Mouse (Mus musculus) hindbrain, embryonic 11.5 days (tissue): ENCODE measurements around the gene Klf5. TPM values are rescaled to one million over a fixed set of nuclear protein-coding genes. Genes with fewer than 3 reads are reported as not detected.

Experiments used
- ATAC-seq: fragments of 200-750 bp; cut with Nextera tagmentation; 2 replicates; pipeline ENCODE4 v1.8.0; 2017; ENCODE audit warnings: mild to moderate bottlenecking, moderate TSS enrichment, moderate library complexity; ENCODE audit not compliant: low FRiP score
- DNase-seq: peaks from one replicate; pipeline ENCODE4 v3.0.0-alpha.2; 2015; ENCODE audit warnings: low spot score
- H3K27ac ChIP-seq: fragments of 300-500 bp; sonication (generic); 2 replicates; pipeline ENCODE4 v1.5.1; 2014; ENCODE audit warnings: mild to moderate bottlenecking, low read depth, low read length
- H3K27me3 ChIP-seq: fragments of 300-500 bp; sonication (generic); 2 replicates; pipeline ENCODE4 v1.6.1; 2014; ENCODE audit warnings: mild to moderate bottlenecking, low read length, moderate library complexity, mixed read lengths; ENCODE audit not compliant: control insufficient read depth, insufficient read depth
- H3K36me3 ChIP-seq: fragments of 300-500 bp; sonication (generic); 2 replicates; pipeline ENCODE4 v1.6.1; 2014; ENCODE audit warnings: mild to moderate bottlenecking, low read length, moderate library complexity, mixed read lengths; ENCODE audit not compliant: control insufficient read depth, insufficient read depth
- H3K4me1 ChIP-seq: fragments of 300-500 bp; sonication (generic); replicated peaks from 2 replicates; pipeline ENCODE4 v1.6.1; 2014; ENCODE audit warnings: low read length, mixed read lengths; ENCODE audit not compliant: control insufficient read depth, insufficient read depth
- H3K4me2 ChIP-seq: fragments of 300-500 bp; sonication (generic); replicated peaks from 2 replicates; pipeline ENCODE4 v1.6.1; 2014; ENCODE audit warnings: mild to moderate bottlenecking, low read depth, low read length
- H3K4me3 ChIP-seq: fragments of 300-500 bp; sonication (generic); 2 replicates; pipeline ENCODE4 v1.5.1; 2014; ENCODE audit warnings: low read depth, low read length
- H3K9ac ChIP-seq: fragments of 300-500 bp; sonication (generic); 2 replicates; pipeline ENCODE4 v1.6.1; 2014; ENCODE audit warnings: low read depth, low read length
- H3K9me3 ChIP-seq: fragments of 300-500 bp; sonication (generic); 2 replicates; pipeline ENCODE4 v1.6.1; 2016; ENCODE audit warnings: low read length; ENCODE audit not compliant: control insufficient read depth
- WGBS: fragments of 180-500 bp; shearing (Covaris S2); extraction: QIAGEN DNeasy Blood & Tissue Kit; methylation state at CpG from one replicate; pipeline ENCODE4 v1.1.7; 2014; 5-methylcytosine and 5-hydroxymethylcytosine counted together
- polyA plus RNA-seq: library from polyadenylated mRNA; unstranded; fragments of >200 nt; fragmentation: Nextera tagmentation; extraction: Ambion mirVana; gene quantifications from 2 replicates; pipeline ENCODE4 v1.2.1, GENCODE M21; 2014

Gene Klf5
- polyA plus RNA-seq, 1 experiment from 2014 or later, result 2.7 TPM

DNA sequence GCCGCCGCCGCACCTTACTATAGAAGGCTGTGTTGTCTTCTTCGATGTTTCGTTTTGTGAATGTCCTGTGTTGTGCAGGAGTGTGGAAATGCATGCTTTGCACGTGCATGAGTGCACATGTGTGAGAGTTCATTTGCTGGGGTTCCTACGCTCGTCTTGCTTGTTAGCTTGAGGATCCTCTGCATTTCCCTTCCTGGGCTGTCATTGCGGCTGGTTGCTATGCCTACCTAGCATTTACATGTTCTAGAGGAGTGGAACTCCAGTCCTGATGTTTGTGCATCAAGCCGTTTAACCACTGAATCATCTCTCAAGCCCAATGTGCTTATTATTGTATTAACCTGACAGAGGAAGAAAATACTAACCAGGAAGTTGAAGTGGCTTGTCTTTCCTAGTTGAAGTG, 24.9 kb downstream of the Klf5 start:
- no peaks in the 10 kb centered on the region for H3K4me1 ChIP-seq

DNA sequence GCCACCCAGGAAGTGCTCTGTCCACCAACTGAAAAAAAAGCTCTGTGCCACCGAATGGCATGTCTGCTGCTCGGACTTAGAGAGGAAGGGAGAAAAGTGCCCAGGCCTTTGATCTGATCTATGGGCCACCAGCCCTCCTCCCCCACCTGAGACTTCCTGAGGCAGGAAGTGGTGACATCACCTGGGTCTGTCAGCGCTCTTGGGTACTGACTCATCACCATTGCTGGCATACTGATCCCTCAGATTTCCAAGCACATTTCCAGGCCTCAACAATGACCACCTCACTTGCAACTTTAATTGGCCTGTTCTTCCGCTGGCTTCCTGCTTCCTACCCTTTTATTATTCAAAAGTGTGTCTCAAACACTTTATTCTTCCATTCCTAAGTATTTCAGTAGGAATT, 26.0 kb downstream of the Klf5 start:
- WGBS, result 79% methylated on average over 4 of the region's 4 CpGs
- no peaks in the 10 kb centered on the region for H3K9me3 ChIP-seq
- H3K27me3 ChIP-seq, result no peaks in the 10 kb centered on the region
- H3K4me2 ChIP-seq, result no peak overlapping the region
- no peak overlapping the region for H3K27ac ChIP-seq
- no peaks in the 10 kb centered on the region for H3K4me1 ChIP-seq
- no peaks in the 10 kb centered on the region for H3K36me3 ChIP-seq
- DNase-seq (no peak), ATAC-seq (no peak)
- H3K4me3 ChIP-seq, result no peak overlapping the region
- no peak overlapping the region for H3K9ac ChIP-seq

More for the DNA sequence above, 24.9 kb downstream of the Klf5 start:
- no peak for ATAC-seq
- Histone ChIP-seq H3K9me3 (no peaks in the 10 kb centered on the region), H3K9ac (no peak overlapping the region), H3K27ac (no peak overlapping the region), H3K36me3 (no peaks in the 10 kb centered on the region), H3K4me2 (no peak overlapping the region), H3K27me3 (no peaks in the 10 kb centered on the region), H3K4me3 (no peak overlapping the region)
- WGBS, result 85% methylated on average over 10 of the region's 10 CpGs
- no peak for DNase-seq

DNA sequence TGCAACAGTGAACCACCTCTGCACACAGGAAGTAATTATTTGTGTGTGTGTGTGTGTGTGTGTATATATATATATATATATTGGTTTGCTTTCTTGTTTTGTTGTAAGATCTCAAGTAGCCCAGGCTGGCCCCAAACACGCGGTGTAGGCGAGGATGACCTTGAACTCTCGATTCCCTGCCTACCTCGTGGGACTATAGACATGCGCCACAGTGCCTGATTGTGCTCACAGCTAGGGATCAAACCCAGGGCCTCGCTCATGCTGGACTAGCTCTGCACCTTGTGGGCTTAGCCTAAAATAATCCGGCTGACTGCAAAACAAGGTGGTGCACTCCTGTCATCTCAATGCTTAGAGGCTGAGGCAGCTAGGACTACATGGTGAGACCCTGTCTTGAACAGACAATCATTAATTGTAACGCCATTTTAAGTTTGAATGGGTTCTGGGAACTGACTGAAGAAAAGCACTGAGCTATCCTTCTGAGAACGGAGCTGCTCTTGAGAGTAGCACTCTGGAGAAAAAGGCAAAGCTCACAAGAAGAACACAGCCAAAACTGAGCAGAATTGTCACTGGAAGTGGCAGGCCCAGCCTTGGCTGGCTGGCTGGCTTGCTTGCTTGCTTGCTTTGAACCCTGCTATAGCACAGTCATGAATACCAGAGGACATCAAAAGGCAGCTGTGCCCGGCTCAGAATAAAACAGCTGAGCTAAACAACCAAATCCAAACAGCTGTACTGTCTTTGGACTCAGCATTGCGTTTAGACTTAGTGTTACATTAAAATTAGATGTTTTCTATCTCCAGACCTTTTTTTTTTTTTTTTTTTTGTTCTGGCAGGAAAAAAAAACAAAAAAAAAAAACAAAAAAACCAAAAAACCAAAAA, 27.3 kb downstream of the Klf5 start:
- Histone ChIP-seq H3K4me2 (no peak overlapping the region), H3K4me3 (no peak overlapping the region), H3K36me3 (no peaks in the 10 kb centered on the region), H3K9ac (no peak overlapping the region), H3K27ac (no peak overlapping the region), H3K27me3 (no peaks in the 10 kb centered on the region), H3K9me3 (no peaks in the 10 kb centered on the region), H3K4me1 (no peaks in the 10 kb centered on the region)
- 81% methylated on average over 12 of the region's 12 CpGs for WGBS
- ATAC-seq (no peak), DNase-seq (no peak)

DNA sequence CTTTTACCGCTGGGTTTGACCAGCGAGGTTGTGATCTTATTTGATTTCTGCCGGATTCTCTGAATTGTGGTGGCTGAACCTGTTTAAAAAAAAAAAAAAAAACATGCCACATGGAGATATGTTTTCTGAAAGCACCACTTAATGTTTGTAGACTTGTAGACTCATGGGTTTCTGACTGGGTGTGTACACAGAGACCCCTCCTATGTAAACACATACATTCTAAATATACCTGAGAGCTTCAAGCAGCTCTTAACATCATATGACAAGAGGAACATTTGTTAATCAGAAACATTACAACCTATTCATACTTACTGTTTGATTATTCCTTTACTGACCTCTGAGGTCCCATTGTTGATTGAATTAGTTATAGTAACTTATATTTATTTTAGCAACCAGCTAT, 38.1 kb downstream of the Klf5 start:
- Histone ChIP-seq H3K36me3 (no peaks in the 10 kb centered on the region), H3K27ac (no peak overlapping the region), H3K4me2 (no peak overlapping the region), H3K9me3 (no peaks in the 10 kb centered on the region), H3K27me3 (no peaks in the 10 kb centered on the region), H3K9ac (no peak overlapping the region), H3K4me1 (no peaks in the 10 kb centered on the region), H3K4me3 (no peak overlapping the region)
- DNase-seq (no peak), ATAC-seq (no peak)
- 93% methylated on average over 3 of the region's 3 CpGs for WGBS

DNA sequence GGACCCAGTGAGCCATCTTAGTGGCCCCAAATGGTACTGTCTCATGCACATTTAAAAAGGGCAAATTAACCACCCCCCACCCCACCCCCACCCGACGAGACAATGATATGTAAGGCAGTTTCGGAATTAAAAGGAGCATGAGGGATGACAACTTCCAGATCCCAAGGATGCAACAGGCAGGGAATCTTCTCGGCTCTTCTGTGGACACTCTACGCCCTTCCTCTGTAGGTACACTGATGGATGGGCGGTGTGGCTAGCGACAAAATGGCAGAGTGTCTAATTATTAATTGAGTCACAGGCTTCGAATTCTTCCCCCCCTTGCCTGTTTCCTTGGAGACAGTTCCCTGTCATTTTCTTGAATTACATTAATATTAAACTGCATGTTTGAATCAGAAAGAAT, 40.5 kb downstream of the Klf5 start:
- DNase-seq, result peak; percentile 4

DNA sequence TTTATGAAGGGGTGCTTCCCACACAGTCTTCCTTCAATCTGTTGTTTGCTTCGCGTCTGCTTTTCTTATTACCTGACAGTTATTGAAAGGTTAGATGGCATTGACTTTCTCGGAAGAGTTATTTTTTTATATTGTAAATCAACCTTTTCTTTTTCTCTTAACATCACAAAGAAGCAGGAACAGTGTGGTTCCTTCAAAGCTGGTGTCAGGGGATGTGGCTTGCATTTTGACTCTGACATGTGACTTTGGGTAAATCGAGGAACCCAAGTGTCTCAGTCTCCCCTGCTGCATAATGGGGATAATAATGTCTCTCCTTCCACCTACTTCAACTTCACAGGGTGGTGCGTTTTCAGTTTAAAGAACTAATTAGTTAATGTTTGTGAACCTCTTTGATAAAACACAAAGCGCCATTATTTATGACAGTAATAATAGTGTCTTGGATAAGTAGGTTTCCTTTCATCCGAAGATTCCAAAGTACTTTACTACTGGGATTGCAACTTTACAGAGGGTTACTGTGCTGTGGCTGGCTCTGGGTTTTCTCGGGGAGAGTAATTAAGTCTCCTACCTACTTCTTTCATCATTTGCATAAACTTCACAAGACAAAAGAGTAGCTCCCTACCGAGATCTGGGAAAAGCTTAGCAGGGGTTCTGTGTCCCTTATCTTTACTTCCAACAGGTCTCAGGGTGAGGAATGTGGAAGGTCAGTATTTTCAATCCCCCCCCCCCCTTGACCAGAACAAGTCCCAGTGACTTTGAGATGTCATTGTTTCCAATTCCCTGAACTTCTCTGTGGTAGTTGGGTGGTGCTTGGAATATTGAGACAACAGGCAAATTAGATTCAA, 41.4 kb downstream of the Klf5 start:
- Histone ChIP-seq H3K9ac (no peak overlapping the region), H3K27me3 (no peaks in the 10 kb centered on the region), H3K27ac (no peak overlapping the region), H3K36me3 (no peaks in the 10 kb centered on the region), H3K4me2 (no peak overlapping the region), H3K9me3 (no peaks in the 10 kb centered on the region), H3K4me1 (no peaks in the 10 kb centered on the region), H3K4me3 (no peak overlapping the region)
- DNase-seq, result no peak
- no peak for ATAC-seq
- WGBS, result 12% methylated on average over 9 of the region's 9 CpGs

More for the DNA sequence above, 40.5 kb downstream of the Klf5 start:
- H3K4me1 ChIP-seq, result no peaks in the 10 kb centered on the region
- ATAC-seq, result no peak
- no peak overlapping the region for H3K9ac ChIP-seq
- 49% methylated on average over 8 of the region's 8 CpGs for WGBS
- no peaks in the 10 kb centered on the region for H3K27me3 ChIP-seq
- no peaks in the 10 kb centered on the region for H3K9me3 ChIP-seq
- no peaks in the 10 kb centered on the region for H3K36me3 ChIP-seq
- H3K27ac ChIP-seq, result no peak overlapping the region
- H3K4me3 ChIP-seq, result no peak overlapping the region
- no peak overlapping the region for H3K4me2 ChIP-seq

DNA sequence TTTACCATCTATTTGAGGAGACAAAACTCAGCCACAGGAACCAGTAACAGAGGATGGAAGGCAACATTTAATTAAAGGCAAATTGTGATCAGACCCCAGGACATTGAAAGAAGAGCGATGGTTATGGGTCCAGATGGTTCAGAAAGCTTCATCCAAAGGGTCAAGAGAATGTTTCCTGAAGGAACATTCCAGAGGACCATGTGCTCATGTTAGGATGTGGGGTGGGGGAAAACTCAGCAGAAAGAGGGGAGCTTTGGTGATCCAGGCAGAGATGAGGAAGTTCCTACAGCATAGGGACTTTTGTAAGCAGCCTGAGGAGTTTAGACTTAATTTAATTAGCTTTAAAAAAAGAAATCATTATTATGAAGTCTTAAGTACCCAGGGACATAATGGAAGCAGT, 42.2 kb downstream of the Klf5 start:
- H3K4me3 ChIP-seq, result no peak overlapping the region
- no peaks in the 10 kb centered on the region for H3K4me1 ChIP-seq
- H3K36me3 ChIP-seq, result no peaks in the 10 kb centered on the region
- H3K4me2 ChIP-seq, result no peak overlapping the region
- no peaks in the 10 kb centered on the region for H3K27me3 ChIP-seq
- ATAC-seq (no peak), DNase-seq (no peak)
- no peaks in the 10 kb centered on the region for H3K9me3 ChIP-seq
- no peak overlapping the region for H3K9ac ChIP-seq
- H3K27ac ChIP-seq, result no peak overlapping the region
- WGBS, result 74% methylated on average over 1 of the region's 1 CpGs

DNA sequence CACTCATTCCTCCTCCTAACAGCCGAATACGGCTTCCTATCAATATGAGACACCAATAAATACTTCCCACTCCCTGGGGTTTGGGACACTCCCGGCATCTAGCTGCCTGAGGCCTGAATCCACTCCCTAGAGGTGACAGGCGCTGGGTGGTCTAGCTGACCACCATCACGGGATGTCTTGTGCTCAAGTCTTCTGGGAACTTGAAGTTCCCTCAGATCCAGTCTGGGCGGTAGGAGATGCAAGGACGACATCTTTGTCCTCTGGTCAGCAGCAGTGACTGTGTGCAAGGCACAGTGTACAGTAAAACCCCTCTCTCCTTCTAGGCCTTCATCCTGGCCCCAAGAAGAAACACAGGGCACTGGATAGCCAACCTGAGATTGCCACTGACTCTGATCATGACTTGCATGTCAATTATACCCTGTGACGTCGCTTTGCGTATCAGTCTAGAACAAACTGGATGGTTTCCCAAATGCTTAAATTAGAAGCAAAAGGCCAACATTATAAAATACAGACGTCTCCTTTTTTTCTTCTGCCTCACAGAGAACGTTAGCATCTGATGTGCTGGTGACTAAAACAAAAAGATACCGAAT, 49.8 kb downstream of the Klf5 start:
- no peak overlapping the region for H3K4me2 ChIP-seq
- H3K36me3 ChIP-seq, result no peaks in the 10 kb centered on the region
- 75% methylated on average over 13 of the region's 13 CpGs for WGBS
- no peaks in the 10 kb centered on the region for H3K4me1 ChIP-seq
- H3K9me3 ChIP-seq, result no peaks in the 10 kb centered on the region
- H3K4me3 ChIP-seq, result no peak overlapping the region
- no peak overlapping the region for H3K27ac ChIP-seq
- H3K27me3 ChIP-seq, result no peaks in the 10 kb centered on the region
- ATAC-seq, result no peak
- no peak overlapping the region for H3K9ac ChIP-seq
- DNase-seq, result no peak
